Mouse (Mus musculus) myocyte (in vitro differentiated cells): ENCODE data around the gene Exosc5.

Experiments
- POLR2A ChIP-seq: IDR thresholded peaks from one replicate; pipeline ENCODE4 v1.6.1; 2011; ENCODE audit warnings: low read depth, mild to moderate bottlenecking, control low read depth, moderate library complexity; ENCODE audit not compliant: insufficient read length
- TCF12 ChIP-seq: IDR thresholded peaks from one replicate; pipeline ENCODE4 v1.6.1; 2011; ENCODE audit warnings: mild to moderate bottlenecking, control low read depth; ENCODE audit not compliant: poor library complexity, insufficient read depth, severe bottlenecking
- TCF3 ChIP-seq: IDR thresholded peaks from one replicate; pipeline ENCODE4 v1.6.1; 2011; ENCODE audit warnings: low read depth, control low read depth; ENCODE audit not compliant: insufficient read length

- TF ChIP-seq POLR2A: no peak
- TF ChIP-seq TCF12: no peak
- no peak for TF ChIP-seq TCF3
Observed at GRCm38 (mm10) chr7:25711165-25711564, 52.2 kb downstream of the Exosc5 start.
